Mouse (Mus musculus) common myeloid progenitor, adult 5-6 weeks (primary cell): ENCODE results near the gene Sowaha. TPM values are rescaled to one million over a fixed set of nuclear protein-coding genes. Genes with fewer than 3 reads are reported as not detected.

Experiments
- ATAC-seq: replicated peaks from 2 replicates; pipeline ENCODE4 v1.8.0; 2016; ENCODE audit warnings: low read depth, mild to moderate bottlenecking, moderate TSS enrichment, inconsistent platforms; ENCODE audit not compliant: poor library complexity, severe bottlenecking
- total RNA-seq: library from RNA; stranded (forward); fragments of 200-1000, 187-1606 nt; gene quantifications from 2 replicates; pipeline ENCODE4 v1.2.3, GENCODE M21; 2017

Sowaha gene
- total RNA-seq = 1.0 and 1.5 TPM in 2 replicates

GRCm38 (mm10) chr11:53479783-53480301, at the start of gene Sowaha, which contains the start of gene Gm9945:
Sowaha (minus strand) TSS chr11:53480274.
Gm9945 (plus strand) TSS chr11:53480166.
- ATAC-seq = peak; percentile 26

- no peak for ATAC-seq
These were observed 49.1 kb upstream of the Sowaha start for GRCm38 (mm10) chr11:53529253-53529557.

- ATAC-seq = peak; percentile 42
These were observed 48.6 kb upstream of the Sowaha start for GRCm38 (mm10) chr11:53528397-53529252.

GRCm38 (mm10) chr11:53525461-53525860, 45.4 kb upstream of the Sowaha start:
- ATAC-seq = no peak

GRCm38 (mm10) chr11:53524905-53525304, 44.8 kb upstream of the Sowaha start:
- ATAC-seq = no peak

- no peak for ATAC-seq
These were observed 43.7 kb upstream of the Sowaha start for GRCm38 (mm10) chr11:53523545-53524405.

- ATAC-seq = no peak
These were observed 42.9 kb upstream of the Sowaha start for GRCm38 (mm10) chr11:53522930-53523329.

GRCm38 (mm10) chr11:53522362-53522761, 42.3 kb upstream of the Sowaha start:
- ATAC-seq = no peak

GRCm38 (mm10) chr11:53521821-53522131, 41.7 kb upstream of the Sowaha start:
- no peak for ATAC-seq

GRCm38 (mm10) chr11:53521120-53521820, 41.2 kb upstream of the Sowaha start:
- no peak for ATAC-seq

GRCm38 (mm10) chr11:53520122-53520978, 40.3 kb upstream of the Sowaha start:
- peak; percentile 50 for ATAC-seq

- peak; percentile 7; the same call in 1 of the 2 replicates for ATAC-seq
These were observed 39.4 kb upstream of the Sowaha start, which contains the start of gene Sept8 for GRCm38 (mm10) chr11:53519207-53520121. Sept8 (plus strand) TSS chr11:53519257.

GRCm38 (mm10) chr11:53518759-53519158, 38.7 kb upstream of the Sowaha start:
- ATAC-seq = peak; percentile 30

GRCm38 (mm10) chr11:53516775-53517627, 36.9 kb upstream of the Sowaha start:
- ATAC-seq = 0 out of 2 replicates have a peak, but pooled peaks have one; percentile 26

GRCm38 (mm10) chr11:53510351-53510750, 30.3 kb upstream of the Sowaha start:
- no peak for ATAC-seq

GRCm38 (mm10) chr11:53508591-53508990, 28.5 kb upstream of the Sowaha start:
- no peak for ATAC-seq

- ATAC-seq = no peak
These were observed 28.1 kb upstream of the Sowaha start for GRCm38 (mm10) chr11:53508152-53508551.
